Mouse (Mus musculus) thymus, adult 2 months (tissue): ENCODE data around the gene Gprc5b. TPM values are rescaled to one million over a fixed set of nuclear protein-coding genes. Genes with fewer than 3 reads are reported as not detected.

Experiments
- DNase-seq: peaks from one replicate; pipeline ENCODE4 v3.0.0; 2021
- H3K27ac ChIP-seq: fragments of 200-500 bp; 2 replicates; pipeline ENCODE4 v1.5.1; 2012; ENCODE audit warnings: low read length, control low read depth; ENCODE audit not compliant: control insufficient read depth, insufficient read depth
- H3K27me3 ChIP-seq: fragments of 200-500 bp; 2 replicates; pipeline ENCODE4 v1.6.1; 2012; ENCODE audit warnings: mild to moderate bottlenecking, low read length, moderate library complexity, mixed read lengths; ENCODE audit not compliant: control insufficient read depth, insufficient read depth
- H3K36me3 ChIP-seq: fragments of 200-500 bp; 2 replicates; pipeline ENCODE4 v1.6.1; 2012; ENCODE audit warnings: mild to moderate bottlenecking, low read length, moderate library complexity; ENCODE audit not compliant: control insufficient read depth, insufficient read depth
- H3K4me1 ChIP-seq: fragments of 200-500 bp; replicated peaks from 2 replicates; pipeline ENCODE4 v1.6.1; 2012; ENCODE audit warnings: low read length; ENCODE audit not compliant: control insufficient read depth, insufficient read depth
- H3K4me3 ChIP-seq: fragments of 200-500 bp; 2 replicates; pipeline ENCODE4 v1.5.1; 2012; ENCODE audit warnings: mild to moderate bottlenecking, low read length, control low read depth, moderate library complexity; ENCODE audit not compliant: control insufficient read depth, insufficient read depth
- CTCF ChIP-seq: fragments of 200-500 bp; IDR thresholded peaks from 2 replicates; pipeline ENCODE4 v1.5.1; 2012; ENCODE audit warnings: mild to moderate bottlenecking, control low read depth, low read length, moderate library complexity, borderline replicate concordance; ENCODE audit not compliant: control insufficient read depth, poor library complexity, insufficient read depth; ENCODE audit errors: extremely low read depth
- POLR2A ChIP-seq: fragments of 200-500 bp; IDR thresholded peaks from 2 replicates; pipeline ENCODE4 v1.6.1; 2012; ENCODE audit warnings: mild to moderate bottlenecking, low read length, control low read depth, moderate library complexity; ENCODE audit not compliant: control insufficient read depth, poor library complexity, insufficient read depth; ENCODE audit errors: extremely low read depth
- WGBS: fragments of 180-500 bp; shearing (Covaris S2); methylation state at CpG from one replicate; pipeline ENCODE4 v1.1.7; 2018; 5-methylcytosine and 5-hydroxymethylcytosine counted together
- polyA plus RNA-seq: library from polyadenylated mRNA; depleted of rRNA; stranded (reverse); fragments of >200 nt; gene quantifications from 2 replicates; pipeline ENCODE4 v1.2.3, GENCODE M21; 2012; rRNA removed

Gene Gprc5b
- polyA plus RNA-seq, 1 experiment: 15.2 TPM

GRCm38 (mm10) chr7:118925547-118925946 is 69.5 kb downstream of the Gprc5b start:
- H3K4me1 ChIP-seq: peaks cover 14% of the 10 kb centered on the region
- H3K27me3 ChIP-seq: no peaks in the 10 kb centered on the region
- no peaks in the 10 kb centered on the region for H3K36me3 ChIP-seq
- H3K27ac ChIP-seq: no peak overlapping the region
- WGBS: 87% methylated on average over 3 of the region's 3 CpGs
- H3K4me3 ChIP-seq: no peak overlapping the region
- no peak for DNase-seq
- TF ChIP-seq CTCF (no peak), POLR2A (no peak)

GRCm38 (mm10) chr7:118922441-118923202 is 72.4 kb downstream of the Gprc5b start:
- TF ChIP-seq POLR2A (no peak), CTCF (no peak)
- Histone ChIP-seq H3K4me1 (peaks cover 14% of the 10 kb centered on the region), H3K27me3 (no peaks in the 10 kb centered on the region), H3K27ac (peak overlapping the region; percentile 30), H3K36me3 (no peaks in the 10 kb centered on the region), H3K4me3 (no peak overlapping the region)
- peak; percentile 46 for DNase-seq
- 31% methylated on average over 4 of the region's 4 CpGs for WGBS

Other genes with a start within 250 kb of the Gprc5b start
- 1.1 TPM in 2 replicates for gene Iqck, start 139.5 kb downstream of the Gprc5b start, polyA plus RNA-seq
- gene Knop1, start 139.0 kb downstream of the Gprc5b start, polyA plus RNA-seq: 11.8 and 13.3 TPM in 2 replicates
- gene Gpr139, start 189.4 kb upstream of the Gprc5b start, polyA plus RNA-seq: 0.32 and 0.51 TPM in 2 replicates